Mouse (Mus musculus) granulocyte monocyte progenitor cell, adult 5-6 weeks (primary cell): ENCODE data around the gene Ppp1r12c. TPM values are rescaled to one million over a fixed set of nuclear protein-coding genes. Genes with fewer than 3 reads are reported as not detected.
"Not testable (repeated sequence)": the region's sequence is repeated elsewhere in the genome, so short reads cannot be mapped to it uniquely, and the experiment has no call there.

Experiments used
- ATAC-seq: replicated peaks from 2 replicates; pipeline ENCODE4 v1.8.0; 2016; ENCODE audit warnings: mild to moderate bottlenecking, moderate TSS enrichment, inconsistent platforms; ENCODE audit not compliant: poor library complexity, severe bottlenecking
- total RNA-seq, 2 experiments: library from RNA; stranded (forward) in 1 of 2; stranded (reverse) in 1 of 2; fragments of 200-712, 200-1000 nt in 1 of 2; fragments of >200 nt in 1 of 2; fragmentation: Nextera tagmentation in 1 of 2; gene quantifications; 2 replicates each; pipeline ENCODE4 v1.2.3; 2014 to 2017

Ppp1r12c gene
- 92.2 and 131 TPM in 2 replicates for total RNA-seq (2014; fragmentation: Nextera tagmentation)
- 99.6 and 109 TPM in 2 replicates for total RNA-seq (2017)

DNA sequence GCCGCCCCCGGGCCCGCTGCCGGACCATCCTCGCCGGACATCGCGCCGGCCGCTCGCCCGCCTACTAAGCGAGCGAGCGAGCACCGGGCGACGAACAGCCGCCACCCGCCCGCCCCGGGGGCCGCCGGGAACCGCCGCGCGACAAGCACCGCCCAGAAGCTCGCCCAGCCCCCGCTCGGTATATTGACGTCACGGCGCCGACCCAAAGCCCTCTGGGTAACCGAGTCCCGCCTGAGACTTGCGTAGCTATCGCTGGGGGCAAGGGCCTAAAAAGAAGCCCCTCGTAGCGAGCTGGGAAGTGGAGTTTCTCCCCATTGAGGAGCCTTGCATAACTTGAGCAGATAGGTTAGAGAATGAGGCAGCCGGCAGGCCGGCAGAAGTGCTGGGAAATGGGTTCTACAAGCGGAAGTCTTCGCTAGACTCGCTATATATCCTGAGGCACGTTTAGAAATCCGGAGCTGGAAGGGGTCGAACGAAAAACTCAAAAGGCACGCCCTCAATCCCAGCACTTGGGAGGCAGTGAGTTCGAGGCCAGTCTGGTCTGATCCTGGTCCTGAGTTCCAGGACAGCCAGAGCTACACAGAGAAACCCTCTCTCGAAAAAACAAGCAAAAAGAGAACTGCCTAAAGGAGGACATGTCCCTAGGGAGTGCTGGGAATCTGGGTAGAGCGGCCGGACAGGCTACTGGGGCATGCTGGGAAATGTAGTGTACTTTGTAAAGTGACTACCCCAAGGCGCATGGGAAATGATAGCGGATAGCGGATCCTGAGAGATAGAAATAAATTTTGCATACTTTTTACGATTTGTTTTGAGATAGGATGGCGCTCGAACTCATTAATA is at the start of gene Ppp1r12c:
Gene Ppp1r12c, minus strand, starts transcription at position 123 of the 840 bp plus-strand sequence.
- peak; percentile 65 for ATAC-seq

DNA sequence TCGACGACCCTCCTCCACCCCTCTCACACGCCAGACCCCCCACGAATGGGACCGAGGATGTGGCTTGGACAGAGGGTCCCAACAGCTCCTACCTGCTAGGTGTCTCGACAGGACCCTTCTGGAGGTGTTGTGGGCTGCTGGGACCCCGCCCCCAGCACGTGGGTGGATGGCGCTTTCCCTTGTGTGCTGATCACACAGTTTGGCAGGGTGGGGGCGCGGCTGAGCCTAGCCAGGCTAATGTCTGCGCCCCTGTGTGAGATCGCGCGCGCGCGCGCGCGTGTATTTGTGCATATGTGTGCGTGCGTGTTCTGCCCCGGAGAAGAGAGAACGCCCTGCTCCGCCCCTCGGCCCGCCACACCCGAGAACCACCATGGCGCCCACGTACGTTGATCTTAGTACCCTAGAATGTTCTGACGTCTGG is 45.8 kb upstream of the Ppp1r12c start, which contains the start of gene Syt5:
Gene Syt5, minus strand, starts transcription at position 321 of the 421 bp plus-strand sequence.
- ATAC-seq: peak; percentile 48

DNA sequence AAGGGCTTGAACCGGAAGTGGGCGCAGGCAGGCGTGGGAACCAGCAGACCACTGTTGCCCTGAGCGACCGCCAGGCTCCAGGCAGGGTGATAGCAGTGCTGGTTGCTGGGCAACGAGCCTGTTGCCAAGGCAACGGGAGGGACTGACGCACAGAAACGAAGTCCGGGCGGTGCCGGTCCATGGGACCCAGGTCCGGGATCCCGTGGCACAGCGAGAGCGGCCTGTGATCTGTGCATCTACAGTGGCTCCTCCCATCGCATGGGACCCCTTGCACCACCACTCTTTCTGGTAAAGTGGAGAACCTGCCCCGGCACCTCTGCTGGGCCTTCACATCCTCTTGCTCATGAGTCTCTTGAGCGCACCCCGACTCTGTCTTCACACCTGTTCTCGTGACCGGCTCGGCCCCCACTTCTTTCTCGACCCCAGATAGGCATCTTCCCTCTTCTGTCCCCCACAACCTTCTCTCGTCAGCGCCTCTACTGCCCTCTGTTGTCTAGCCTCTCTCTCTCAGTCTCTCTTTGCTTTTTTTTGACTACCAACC is 45.2 kb upstream of the Ppp1r12c start:
- peak; percentile 29 for ATAC-seq

GRCm38 (mm10) chr7:4546050-4546449 is 44.6 kb upstream of the Ppp1r12c start:
- no peak for ATAC-seq

GRCm38 (mm10) chr7:4542013-4542412 is 40.5 kb upstream of the Ppp1r12c start:
- no peak for ATAC-seq

DNA sequence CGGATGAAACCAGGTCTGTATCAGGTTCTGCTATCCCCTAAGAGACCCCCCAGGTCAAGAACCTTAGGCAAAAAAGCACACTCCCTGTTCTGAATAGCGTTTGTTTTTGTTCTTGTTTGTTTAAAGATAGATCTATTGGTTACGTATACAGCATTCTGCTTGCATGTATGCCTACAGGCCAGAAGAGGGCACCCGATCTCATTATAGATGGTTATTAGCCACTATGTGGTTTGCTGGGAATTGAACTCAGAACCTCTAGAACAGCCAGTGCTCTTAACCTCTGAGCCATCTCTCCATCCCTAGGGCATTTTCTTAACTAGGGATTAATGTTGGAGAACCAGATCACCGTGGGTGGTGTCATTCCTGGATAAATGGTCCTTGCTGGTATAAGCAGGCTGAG is 39.9 kb upstream of the Ppp1r12c start:
- no peak for ATAC-seq

GRCm38 (mm10) chr7:4539019-4539418 is 37.5 kb upstream of the Ppp1r12c start:
- no peak for ATAC-seq

DNA sequence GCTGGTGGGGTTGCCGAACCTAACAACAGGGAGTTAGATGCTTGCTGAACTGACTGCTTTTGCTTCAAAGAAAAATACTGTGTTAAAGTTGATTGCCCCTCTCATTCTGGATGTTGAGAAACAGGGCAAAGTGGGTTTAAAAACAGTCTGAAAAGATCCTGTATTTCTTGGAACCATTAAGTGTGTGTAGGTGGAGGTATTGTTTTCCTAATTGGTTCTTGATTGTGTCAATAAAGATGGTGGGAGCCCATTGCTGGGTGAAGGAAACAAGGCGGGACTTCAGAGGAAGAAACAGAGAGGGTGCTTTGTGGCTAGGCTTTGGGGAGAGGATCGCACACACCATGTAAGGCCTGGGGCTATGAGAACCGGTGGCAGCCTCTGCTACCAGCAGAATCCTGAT is 35.7 kb upstream of the Ppp1r12c start:
- ATAC-seq: no peak

- ATAC-seq: no peak
These were observed 34.9 kb upstream of the Ppp1r12c start for GRCm38 (mm10) chr7:4536369-4536768.

DNA sequence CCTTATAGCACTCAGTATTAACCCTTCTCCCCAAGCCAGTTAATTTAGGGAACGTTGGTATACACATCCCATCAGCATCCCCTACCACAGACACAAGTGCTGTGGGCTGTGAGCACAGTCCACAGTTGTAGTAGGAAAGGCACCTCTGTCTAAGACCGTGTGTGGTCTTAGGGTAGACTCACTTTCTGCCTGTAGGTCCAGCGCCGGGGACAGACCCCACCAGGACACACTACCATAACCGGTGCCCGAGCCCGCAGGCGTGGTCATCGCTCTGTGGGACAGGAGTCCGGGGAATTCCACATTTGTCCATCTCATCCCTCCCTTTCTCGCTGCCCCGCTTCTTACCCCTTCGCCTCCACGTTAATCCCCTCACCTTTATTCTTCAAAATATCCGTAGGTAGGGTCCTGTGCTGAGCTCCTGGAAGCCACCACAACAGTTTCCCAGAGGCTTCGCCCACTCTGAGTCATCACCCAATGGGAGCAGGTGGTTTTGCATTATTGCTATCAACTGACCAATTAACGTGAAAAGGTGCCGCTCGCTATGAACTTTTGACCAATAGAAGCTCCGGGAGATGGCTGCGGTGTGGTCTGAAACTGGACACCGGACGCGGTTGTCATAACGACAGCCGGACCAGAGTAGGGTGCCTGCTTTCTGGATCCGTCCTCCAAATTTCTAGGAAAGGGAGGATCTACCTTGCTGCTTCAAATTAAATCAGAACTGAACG is 30.7 kb upstream of the Ppp1r12c start, which contains the start of gene Dnaaf3:
Gene Dnaaf3, minus strand, starts transcription at position 449 of the 725 bp plus-strand sequence.
- ATAC-seq: peak; percentile 83

- ATAC-seq: not testable (repeated sequence)
These were observed 28.7 kb upstream of the Ppp1r12c start for GRCm38 (mm10) chr7:4530166-4530565.

GRCm38 (mm10) chr7:4527302-4527689 is 25.8 kb upstream of the Ppp1r12c start:
- ATAC-seq: peak; percentile 23

DNA sequence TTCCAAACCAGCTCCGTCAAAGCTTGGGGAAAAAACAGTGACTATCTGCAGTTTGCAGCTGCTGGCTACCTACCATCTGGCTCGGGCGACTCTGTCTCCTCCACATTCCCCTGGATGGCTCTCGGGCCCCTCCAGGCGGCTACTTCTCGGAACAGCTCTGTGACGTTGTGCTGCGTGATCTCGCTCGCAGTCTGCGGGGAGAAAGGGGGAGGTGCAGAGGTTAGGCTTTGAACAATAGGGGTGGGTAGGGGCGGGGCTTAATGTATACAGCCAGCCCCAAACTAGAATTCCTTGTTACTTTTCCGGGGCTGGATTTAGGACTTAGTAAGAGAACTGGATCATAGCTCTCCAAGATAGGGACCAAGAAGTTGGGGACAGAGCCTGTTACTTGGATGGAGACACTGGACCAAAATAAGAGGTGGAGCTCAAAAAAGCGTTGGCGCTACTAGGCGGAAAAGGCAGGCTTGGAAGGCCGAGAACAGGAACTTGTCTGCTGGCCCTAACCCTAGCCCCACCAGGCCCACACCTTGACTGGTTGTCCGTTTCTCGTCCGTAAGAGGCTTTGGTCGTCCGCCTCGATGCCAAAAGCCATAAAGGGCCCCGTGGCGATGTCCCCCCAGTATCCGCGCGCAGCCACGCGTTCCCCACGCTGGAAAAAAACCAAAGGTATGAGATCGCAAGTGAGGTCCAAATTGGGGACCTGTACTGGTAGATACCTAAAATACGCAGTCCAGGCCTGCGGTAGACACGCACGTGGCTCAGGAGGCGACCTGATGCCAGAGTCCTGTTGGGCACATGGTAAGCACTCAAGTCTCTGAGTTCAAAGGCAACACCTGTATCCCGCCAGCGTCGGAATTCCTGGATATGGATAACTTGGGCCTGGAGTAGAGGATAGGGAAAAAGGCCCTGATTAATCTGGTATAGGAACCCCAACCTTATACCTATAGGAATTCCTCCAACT is 25.1 kb upstream of the Ppp1r12c start:
- ATAC-seq: peak; percentile 89

DNA sequence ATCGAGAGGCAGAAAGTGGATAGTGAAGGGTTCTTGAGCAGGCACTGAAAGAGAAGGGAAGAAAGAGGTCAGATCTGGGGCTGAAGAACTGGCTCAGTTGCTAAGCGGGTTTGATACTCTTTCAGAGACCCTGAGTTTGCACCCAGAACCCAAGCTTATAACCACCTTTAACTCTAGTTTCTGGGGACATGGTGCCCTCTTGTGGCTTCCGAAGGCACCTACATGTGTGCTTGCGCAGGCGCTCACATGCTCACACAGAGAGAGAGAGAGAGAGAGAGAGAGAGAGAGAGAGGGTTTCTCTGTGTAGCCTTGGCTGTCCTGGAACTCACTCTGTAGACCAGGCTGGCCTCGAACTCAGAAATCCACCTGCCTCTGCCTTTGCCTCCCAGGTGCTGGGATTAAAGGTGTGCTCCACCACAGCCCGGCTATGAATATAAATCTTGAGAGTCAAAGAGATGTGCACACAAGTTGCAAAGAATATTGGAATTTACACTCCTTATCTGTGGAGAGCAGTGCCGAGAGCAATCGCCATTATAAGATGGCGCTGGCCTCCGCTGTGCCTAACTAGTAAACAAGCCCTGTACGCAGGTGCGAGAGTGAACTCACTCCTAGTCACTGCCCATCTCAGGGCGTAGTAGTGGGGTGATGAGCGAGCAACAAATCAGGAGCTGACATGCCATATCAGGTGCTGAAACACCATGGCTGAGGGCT is 22.9 kb upstream of the Ppp1r12c start, which contains the start of gene Tnni3:
Gene Tnni3, minus strand, starts transcription at position 18 of the 711 bp plus-strand sequence.
- ATAC-seq: peak; percentile 71

DNA sequence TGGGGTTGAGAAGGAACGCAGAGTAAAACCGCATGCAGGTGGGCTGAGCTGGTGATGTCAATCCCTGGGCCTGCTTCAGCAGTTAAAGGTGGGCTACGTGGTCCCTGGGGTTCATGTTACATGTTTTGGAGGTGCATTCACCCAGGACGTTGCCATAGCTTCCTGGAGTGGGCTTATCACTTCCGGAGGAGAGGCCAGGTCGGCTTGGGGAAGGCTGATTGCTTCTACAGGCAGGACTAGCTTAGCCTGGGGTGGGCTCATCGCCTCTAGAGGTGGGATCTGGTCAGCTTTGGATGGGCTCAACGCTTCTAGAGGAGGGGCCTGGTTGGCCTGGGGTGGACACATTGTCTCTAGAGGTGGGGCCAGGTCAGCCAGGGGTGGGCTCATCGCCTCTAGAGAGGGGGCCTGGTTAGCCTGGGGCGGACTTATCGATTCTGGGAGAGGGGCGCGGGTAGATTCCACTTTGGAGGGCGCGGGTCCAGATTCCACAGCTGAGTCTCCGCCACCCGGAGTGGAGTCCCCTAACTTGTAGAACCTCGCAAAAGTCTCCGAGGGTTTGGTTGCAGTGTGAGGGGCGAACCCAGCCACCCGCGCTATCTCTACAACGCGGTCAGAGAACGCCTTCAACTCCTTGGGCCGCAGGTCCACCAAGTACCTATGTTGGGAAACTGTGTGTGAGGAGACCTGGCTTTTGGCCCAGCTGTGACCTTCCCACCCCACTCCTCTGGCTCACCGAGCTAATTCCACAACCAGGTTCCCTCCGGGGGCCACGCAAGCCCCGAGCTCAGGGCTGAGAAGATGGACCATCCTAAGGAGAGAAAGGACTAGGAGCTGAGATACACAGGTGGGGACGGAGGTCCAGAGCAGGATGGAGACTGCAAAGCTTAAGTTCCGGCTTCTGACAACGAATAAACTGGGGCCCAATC is 22.0 kb upstream of the Ppp1r12c start:
- no peak for ATAC-seq

DNA sequence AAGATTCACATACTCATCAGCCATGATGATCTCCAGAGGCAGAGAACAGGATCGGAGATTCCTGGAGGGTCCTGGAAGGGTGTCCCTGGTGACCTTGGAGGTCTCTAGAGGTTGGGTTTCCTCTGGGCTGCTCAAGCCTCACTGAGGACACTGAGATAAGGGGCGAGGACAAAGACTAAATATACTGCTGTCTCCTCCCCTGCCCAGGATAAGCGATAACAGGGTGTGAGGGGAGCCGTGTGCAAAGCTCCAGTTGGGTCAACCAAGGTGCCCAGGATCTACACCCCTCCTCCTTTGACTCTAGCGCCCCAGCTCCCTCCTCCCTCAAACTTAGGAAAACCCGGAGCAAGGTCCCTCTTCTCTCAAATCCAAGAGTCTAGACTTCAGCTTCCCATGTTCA is 20.8 kb upstream of the Ppp1r12c start:
- ATAC-seq: no peak

GRCm38 (mm10) chr7:4521231-4522003 is 19.9 kb upstream of the Ppp1r12c start:
- no peak for ATAC-seq
